Mouse (Mus musculus) small intestine, adult 2 months (tissue): Measurements from ENCODE around the gene Sdr39u1.

Experiments
- CTCF ChIP-seq: fragments of 200-500 bp; IDR thresholded peaks from 2 replicates; pipeline ENCODE4 v1.5.1; 2012; ENCODE audit warnings: low read depth, mild to moderate bottlenecking, control low read depth, inconsistent platforms, low read length, moderate library complexity, mixed read lengths; ENCODE audit not compliant: insufficient replicate concordance, insufficient read length; ENCODE audit errors: extremely low read depth
- POLR2A ChIP-seq: fragments of 200-500 bp; IDR thresholded peaks from 2 replicates; pipeline ENCODE4 v1.6.1; 2012; ENCODE audit warnings: low read depth, mild to moderate bottlenecking, control low read depth, inconsistent platforms, low read length, moderate library complexity

DNA sequence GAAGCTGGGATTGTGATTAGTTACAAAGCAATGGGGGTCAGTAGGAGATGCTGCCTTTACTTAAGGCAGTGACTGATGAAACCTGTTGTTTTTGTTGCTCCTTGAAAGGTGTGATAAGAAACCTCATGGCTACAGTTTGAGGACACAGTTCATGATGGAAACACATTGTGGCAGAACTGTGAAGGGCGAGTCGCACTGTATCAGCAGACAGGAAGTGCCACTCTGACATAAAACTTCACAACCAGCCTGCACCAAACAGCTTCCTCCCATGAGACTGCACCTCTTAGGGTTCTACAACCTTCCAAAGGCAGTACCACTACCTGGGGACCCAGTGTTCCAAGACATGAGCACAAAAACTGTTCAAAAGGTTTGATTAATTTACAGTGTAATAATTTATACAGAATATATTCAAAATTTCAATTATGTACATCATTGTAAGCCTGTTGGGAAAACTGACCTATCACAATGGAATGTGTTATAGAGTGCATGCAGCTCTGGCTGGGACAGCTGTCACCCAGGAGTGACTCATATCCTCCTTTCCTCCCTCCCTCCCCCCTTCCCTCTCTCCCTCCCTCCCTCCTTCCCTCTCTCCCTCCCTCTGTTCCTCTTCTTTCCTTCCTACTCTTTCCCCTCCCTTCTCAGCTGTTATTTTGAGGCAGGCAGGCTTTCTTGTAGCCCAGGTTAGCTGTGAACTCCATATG lies 46.3 kb upstream of the Sdr39u1 start:
- TF ChIP-seq POLR2A = no peak
- no peak for TF ChIP-seq CTCF
